Mouse (Mus musculus) heart, adult 2 months (tissue): Measurements from ENCODE around the gene Stra6.

Experiments used
- CTCF ChIP-seq: fragments of 200-600 bp; IDR thresholded peaks from 2 replicates; pipeline ENCODE4 v1.8.1; 2022; ENCODE audit warnings: antibody characterized with exemption, mild to moderate bottlenecking, moderate library complexity
- POLR2A ChIP-seq: fragments of 200-500 bp; IDR thresholded peaks from 2 replicates; pipeline ENCODE4 v1.6.1; 2011; ENCODE audit warnings: mild to moderate bottlenecking, low read depth, low read length, control low read depth; ENCODE audit not compliant: insufficient read depth

GRCm38 (mm10) chr9:58025995-58026394 lies 37.6 kb upstream of the Stra6 start:
- TF ChIP-seq CTCF (no peak), POLR2A (no peak)
